Mouse (Mus musculus) fibroblast of lung, adult 2 months (primary cell): ENCODE measurements around the gene Zfp609.

Experiments
- DNase-seq: peaks from one replicate; pipeline ENCODE4 v3.0.0-alpha.2; 2011; ENCODE audit warnings: low read depth

Gene Zfp609

GRCm38 (mm10) chr9:65827344-65828015 is at the start of gene Zfp609:
Gene Zfp609, minus strand, starts transcription at chr9:65827564.
- DNase-seq: no peak

- DNase-seq: no peak
These were observed 32.3 kb upstream of the Zfp609 start for GRCm38 (mm10) chr9:65859656-65860055.

- no peak for DNase-seq
These were observed 22.8 kb upstream of the Zfp609 start for GRCm38 (mm10) chr9:65850203-65850602.

GRCm38 (mm10) chr9:65848154-65848553 is 20.8 kb upstream of the Zfp609 start:
- peak; percentile 62 for DNase-seq

- DNase-seq: peak; percentile 45
These were observed 17.2 kb upstream of the Zfp609 start for GRCm38 (mm10) chr9:65844421-65845165.

- DNase-seq: no peak
These were observed 12.5 kb upstream of the Zfp609 start for GRCm38 (mm10) chr9:65839841-65840240.

GRCm38 (mm10) chr9:65836916-65837315 is 9.6 kb upstream of the Zfp609 start:
- no peak for DNase-seq

GRCm38 (mm10) chr9:65834628-65835354 is 7.4 kb upstream of the Zfp609 start:
- DNase-seq: no peak

- DNase-seq: no peak
These were observed 6.3 kb upstream of the Zfp609 start for GRCm38 (mm10) chr9:65833640-65834039.

- DNase-seq: no peak
These were observed 5.9 kb upstream of the Zfp609 start for GRCm38 (mm10) chr9:65833230-65833629.

GRCm38 (mm10) chr9:65832041-65832440 is 4.7 kb upstream of the Zfp609 start:
- no peak for DNase-seq

GRCm38 (mm10) chr9:65831164-65831563 is 3.8 kb upstream of the Zfp609 start:
- DNase-seq: no peak

GRCm38 (mm10) chr9:65830255-65830654 is 2.9 kb upstream of the Zfp609 start:
- no peak for DNase-seq

GRCm38 (mm10) chr9:65829410-65829809 is 2.0 kb upstream of the Zfp609 start:
- DNase-seq: no peak

- no peak for DNase-seq
These were observed 1.1 kb upstream of the Zfp609 start for GRCm38 (mm10) chr9:65828511-65828910.

GRCm38 (mm10) chr9:65828016-65828403 is 646 bp upstream of the Zfp609 start:
- DNase-seq: no peak

- no peak for DNase-seq
These were observed 598 bp downstream of the Zfp609 start for GRCm38 (mm10) chr9:65826588-65827343.

- no peak for DNase-seq
These were observed 1.2 kb downstream of the Zfp609 start for GRCm38 (mm10) chr9:65826226-65826587.

- DNase-seq: no peak
These were observed 3.5 kb downstream of the Zfp609 start for GRCm38 (mm10) chr9:65823716-65824462.

GRCm38 (mm10) chr9:65822011-65822410 is 5.4 kb downstream of the Zfp609 start:
- DNase-seq: no peak

- no peak for DNase-seq
These were observed 7.1 kb downstream of the Zfp609 start for GRCm38 (mm10) chr9:65820301-65820700.

GRCm38 (mm10) chr9:65818402-65818801 is 9.0 kb downstream of the Zfp609 start:
- no peak for DNase-seq
